ENCODE assay signal across 27 mouse cellular contexts in genomic region chr15:5872042-5872441, GRCm38 (mm10).
DNase-seq lines count a peak whose midpoint lies in the region; ATAC-seq and TF ChIP-seq lines count a peak whose summit lies in the region.
"Had no signal": no experiment of that assay in that cellular context is flagged by ENCODE, and none has a peak within 500 bp of the region (broad histone marks: within the 10 kb centered on the region; RNA-seq: fewer than 3 reads in every experiment).

No protein-coding gene starts in this region.

- peak overlapping the region; percentile 55; the same call in 1 of the 2 replicates for H3K27ac ChIP-seq in bone marrow macrophage, adult 2 months (ENCODE audit: insufficient read depth, low read depth, low read length)
- H3K27ac ChIP-seq: embryonic facial prominence, embryonic 10.5 days; embryonic facial prominence, embryonic 13.5 days; forebrain, embryonic 12.5 days; forebrain, embryonic 15.5 days; heart, embryonic 15.5 days; hindbrain, embryonic 14.5 days had no signal

- intact Hi-C loops in left cerebral cortex, postnatal 14 days (cut with DNase I) = no loop called here

- TF ChIP-seq POLR2A in lung, adult 2 months (IDR thresholded peaks at IDR 0.05; ENCODE audit: borderline replicate concordance, extremely low read depth, low read depth, low read length) = no peak
- TF ChIP-seq POLR2A in bone marrow macrophage, adult 2 months (IDR thresholded peaks at IDR 0.05; ENCODE audit: borderline replicate concordance, low read depth, low read length) = no peak

- peak; percentile 98 for ATAC-seq in megakaryocyte, adult 5-6 weeks (ENCODE audit: poor library complexity, severe bottlenecking)
- ATAC-seq in neutrophil, adult 5-6 weeks (ENCODE audit: extremely low read depth, insufficient number of reproducible peaks, low FRiP score, poor library complexity, severe bottlenecking) = peak; percentile 77; the same call in 1 of the 2 replicates
- ATAC-seq: CD4-positive, CD25-positive, alpha-beta regulatory T cell, adult 4 months; forebrain, embryonic 15.5 days; Patski had no signal

- TF ChIP-seq CTCF in lung, adult 2 months (IDR thresholded peaks at IDR 0.05; ENCODE audit: insufficient read depth, low read length) = no peak
- no peak for TF ChIP-seq CTCF in bone marrow macrophage, adult 2 months (IDR thresholded peaks at IDR 0.05; ENCODE audit: low read depth, low read length)

- no peaks in the 10 kb centered on the region for H3K4me1 ChIP-seq in lung, adult 2 months (ENCODE audit: control insufficient read depth, insufficient read depth, low read length)
- peaks cover 13% of the 10 kb centered on the region for H3K4me1 ChIP-seq in bone marrow macrophage, adult 2 months (ENCODE audit: control insufficient read depth, insufficient read depth, low read length)
- H3K4me1 ChIP-seq: forebrain, embryonic 12.5 days; forebrain, embryonic 15.5 days had no signal

- 51% methylated on average over 3 of the region's 3 CpGs for WGBS in lung, adult 2 months

- DNase-seq in lung, postnatal 36 days = peak; percentile 16
- DNase-seq in lung, adult 2 months = no peak
- DNase-seq in cerebellum, postnatal 4 days (ENCODE audit: low spot score in 2 of 2) = no peak
- no peak for DNase-seq in left cerebral cortex, postnatal 14 days (ENCODE audit: low spot score in 2 of 2)
- no peak for DNase-seq in gastrocnemius, postnatal 25 days
- DNase-seq: adrenal gland, postnatal 10 days; adrenal gland, postnatal 36 days; cerebellum, adult 11 months; cerebellum, adult 8-10 months; cerebellum, postnatal 10 days; embryo, embryonic 11 days; gastrocnemius, postnatal 36 days; heart, postnatal 10 days; heart, postnatal 36 days had no signal

- no peak overlapping the region for H3K4me3 ChIP-seq in lung, adult 2 months (replicated peaks; ENCODE audit: extremely low read depth, low read depth, low read length)
- H3K4me3 ChIP-seq in bone marrow macrophage, adult 2 months (ENCODE audit: insufficient read depth, low read length) = no peak overlapping the region
- H3K4me3 ChIP-seq: embryonic facial prominence, embryonic 10.5 days; embryonic facial prominence, embryonic 13.5 days; erythroblast, embryonic 14.5 days; forebrain, embryonic 12.5 days; forebrain, embryonic 15.5 days; heart, embryonic 12.5 days; heart, embryonic 15.5 days had no signal
